Mouse (Mus musculus) fibroblast of lung, adult 2 months (primary cell): ENCODE data around the gene Crip1.
A peak's percentile ranks its signal among the peaks of the same experiment; 100 is the strongest.

Experiments used
- DNase-seq: peaks from one replicate; pipeline ENCODE4 v3.0.0-alpha.2; 2011; ENCODE audit warnings: low read depth

The Crip1 gene

DNA sequence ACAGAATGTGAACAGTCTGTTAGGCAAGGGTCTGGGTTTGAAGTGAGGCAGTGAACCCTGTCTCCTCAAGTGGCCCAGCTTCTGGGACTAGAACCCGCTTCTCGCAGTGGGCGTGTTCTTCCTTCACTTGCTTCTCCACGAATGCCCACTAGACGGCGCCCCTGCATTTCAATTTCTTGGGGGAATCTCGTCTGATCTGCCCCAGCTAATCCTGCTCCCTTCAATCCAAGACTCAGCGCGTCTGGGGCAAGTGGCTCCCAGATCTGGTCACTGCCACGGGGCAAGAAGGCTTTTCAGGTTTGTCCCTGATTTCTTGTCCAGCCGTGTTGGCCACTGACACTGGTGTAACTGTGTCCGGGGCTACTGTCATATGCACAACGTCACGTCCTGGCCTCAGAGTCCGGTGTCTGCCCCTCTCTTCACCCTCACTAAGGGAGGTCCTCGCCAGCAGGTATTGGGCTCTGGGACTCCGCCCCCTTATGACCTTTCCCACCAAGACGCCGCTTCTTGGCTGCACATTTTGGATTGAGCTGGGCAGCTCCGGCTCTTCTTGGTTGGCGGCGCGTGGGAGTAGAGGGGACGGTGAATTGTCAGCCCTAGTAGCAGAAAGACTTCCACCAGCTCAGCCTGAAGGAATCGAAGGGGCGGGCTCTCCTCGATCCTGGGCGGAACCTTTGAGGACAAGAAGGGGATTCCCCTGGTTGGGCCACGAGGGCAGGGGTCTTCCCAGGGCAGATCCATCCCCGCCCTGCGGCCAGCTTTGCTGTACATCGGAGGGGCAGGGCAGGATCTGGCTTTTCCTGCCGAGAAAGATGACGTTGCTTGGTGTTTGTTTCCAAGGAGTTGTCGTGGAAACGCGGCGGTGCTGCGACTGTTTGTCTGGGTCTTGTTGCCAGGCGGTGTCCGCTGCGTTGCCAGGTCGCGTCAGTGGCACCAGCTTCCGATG, at the start of gene Crip1:
TSS of gene Crip1 (plus strand) at position 205 of the 946 bp plus-strand sequence.
- peak; percentile 75 for DNase-seq

DNA sequence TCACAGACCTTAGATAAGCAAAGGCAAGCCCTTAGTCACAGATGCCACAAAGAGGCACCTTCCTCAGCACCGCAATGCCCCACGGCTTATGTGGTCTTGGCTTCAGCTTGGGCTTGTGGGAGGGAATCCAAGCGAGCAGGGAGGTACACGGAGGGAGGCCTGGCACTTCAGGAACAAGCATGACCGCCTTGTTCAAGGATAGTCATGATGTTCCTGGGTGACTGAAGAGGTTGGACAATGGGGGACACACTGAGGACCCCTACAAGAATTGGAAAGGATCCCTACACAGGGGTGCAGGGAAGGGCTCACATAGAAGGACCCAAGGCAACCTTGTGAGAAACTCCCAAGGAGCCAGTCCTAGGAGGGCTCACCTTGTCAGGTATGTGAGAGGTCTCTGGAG, 49.1 kb upstream of the Crip1 start:
- no peak for DNase-seq

DNA sequence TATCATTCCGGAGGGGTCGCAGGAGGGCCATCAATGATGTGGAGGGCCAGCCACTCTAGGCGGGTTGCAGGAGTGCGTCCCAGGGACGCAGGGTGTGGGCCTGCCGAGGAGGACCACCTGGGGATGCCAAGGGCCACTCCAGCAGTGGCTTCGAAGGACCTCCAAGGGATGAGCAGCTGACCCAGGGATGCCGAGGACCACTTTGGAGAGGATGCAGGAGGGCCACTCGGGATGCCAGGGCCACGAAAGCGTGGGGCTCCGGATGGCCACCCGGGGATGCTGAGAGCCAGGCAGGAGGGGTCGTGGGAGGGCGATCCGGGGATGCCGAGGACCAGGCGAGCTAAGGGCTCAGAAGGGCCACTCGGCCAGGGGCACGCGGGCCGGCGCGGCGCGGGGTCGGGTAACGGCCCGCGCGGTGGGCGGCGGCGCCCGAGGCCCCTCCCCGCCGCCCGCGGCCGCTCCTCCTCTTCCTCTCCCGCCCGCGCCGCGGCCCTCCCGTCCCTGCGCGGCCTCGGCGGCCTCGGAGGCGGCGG, 48.3 kb upstream of the Crip1 start, which contains the start of gene Mta1:
TSS of gene Mta1 (plus strand) at position 530 of the 533 bp plus-strand sequence.
- DNase-seq, result no peak

DNA sequence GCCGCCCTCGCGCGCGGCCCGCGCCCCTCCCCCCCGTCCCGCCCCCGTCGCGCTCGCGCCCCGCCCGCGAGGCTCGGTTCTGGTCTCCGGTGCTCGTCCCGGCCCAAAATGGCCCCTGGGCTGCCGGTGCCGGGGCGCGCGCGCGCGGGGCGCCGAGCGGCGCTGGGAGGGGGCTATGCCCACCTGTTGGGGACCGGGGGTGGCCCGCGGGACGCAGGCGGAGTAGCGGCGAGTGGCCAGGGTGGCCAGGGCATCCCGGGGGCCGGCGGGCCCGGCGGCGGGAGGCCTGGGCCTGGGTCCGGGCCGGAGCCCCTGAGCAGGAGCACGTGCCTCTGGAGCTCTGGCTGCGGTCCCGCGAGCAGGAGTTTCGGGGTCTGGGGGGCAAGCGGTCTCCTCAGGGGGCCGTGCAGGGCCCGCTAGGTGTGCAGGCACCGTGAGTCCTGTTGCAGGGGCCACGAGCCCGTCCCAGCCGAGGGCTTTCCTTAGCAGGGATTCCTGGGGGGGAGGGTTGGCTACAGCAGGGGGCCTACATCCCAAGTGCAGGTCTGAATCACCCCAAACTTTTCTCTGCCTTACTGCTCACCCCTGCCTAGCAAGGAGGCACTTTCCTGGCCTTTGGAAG, 47.5 kb upstream of the Crip1 start:
- DNase-seq, result no peak

DNA sequence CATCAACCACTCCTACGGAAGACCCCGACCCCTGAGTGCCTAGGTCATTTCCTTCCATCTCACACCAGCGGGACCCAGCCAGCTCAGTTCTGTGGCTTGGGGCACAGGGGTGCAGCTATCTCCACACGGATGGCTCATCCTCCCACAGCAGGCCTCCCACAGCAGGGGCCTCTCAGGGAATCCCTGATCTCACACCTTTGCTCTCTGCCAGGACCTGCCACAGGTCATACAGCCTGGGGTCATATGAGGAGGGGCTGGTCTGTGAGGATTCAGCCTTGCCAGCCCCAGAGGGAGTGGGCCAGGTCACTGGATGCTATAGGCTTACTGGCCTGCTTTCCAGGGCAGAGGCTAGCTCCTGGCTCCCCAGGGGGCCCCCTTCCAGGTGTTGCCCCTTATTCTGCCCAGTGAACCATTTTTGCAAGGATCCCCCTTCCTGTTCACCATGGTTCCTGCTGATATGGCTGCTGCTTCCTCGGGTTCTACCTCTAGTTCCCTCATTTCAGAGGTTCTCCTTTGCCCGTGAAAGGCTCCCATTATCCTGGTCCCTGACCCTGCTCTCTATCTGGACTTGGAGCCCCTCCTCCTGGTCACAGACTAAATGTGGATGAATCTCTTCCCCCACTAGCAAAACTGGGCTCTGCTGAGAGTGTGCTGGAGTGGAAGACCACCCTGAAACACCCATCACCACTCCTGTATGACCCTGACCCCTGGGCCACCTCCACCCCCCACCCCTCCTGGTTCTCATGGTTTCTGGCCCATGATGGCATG, 46.5 kb upstream of the Crip1 start:
- DNase-seq, result no peak

DNA sequence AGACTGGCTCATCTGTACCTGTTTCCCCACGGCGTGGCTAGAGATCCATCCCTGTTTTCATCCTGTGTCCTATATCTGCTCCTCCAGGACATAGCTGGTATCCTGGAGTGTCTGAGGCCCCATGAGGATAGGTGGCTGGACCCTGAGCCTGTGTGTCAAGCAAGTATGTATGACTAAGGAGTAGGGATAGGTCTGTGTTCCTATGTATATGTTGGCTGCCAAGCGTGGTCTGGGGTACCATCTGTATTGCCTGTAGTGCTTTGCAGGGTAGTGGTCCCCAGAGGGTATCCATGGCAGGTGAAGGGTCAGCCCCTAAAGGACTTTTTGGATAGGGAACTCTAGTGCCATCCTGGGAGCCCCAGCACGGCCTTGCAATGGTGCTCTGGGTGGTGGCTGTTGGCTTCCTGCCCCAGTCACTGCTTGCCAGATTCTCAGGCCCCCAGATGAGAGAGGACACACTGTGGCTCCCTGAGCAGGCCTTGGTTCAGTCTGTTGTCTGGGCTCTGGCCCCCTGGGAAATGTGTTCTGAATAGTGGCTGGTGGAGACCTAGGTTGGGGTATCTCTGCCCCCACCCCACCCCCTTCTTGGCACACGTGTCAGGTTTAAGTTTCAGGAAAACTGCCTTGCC, 45.6 kb upstream of the Crip1 start:
- no peak for DNase-seq

DNA sequence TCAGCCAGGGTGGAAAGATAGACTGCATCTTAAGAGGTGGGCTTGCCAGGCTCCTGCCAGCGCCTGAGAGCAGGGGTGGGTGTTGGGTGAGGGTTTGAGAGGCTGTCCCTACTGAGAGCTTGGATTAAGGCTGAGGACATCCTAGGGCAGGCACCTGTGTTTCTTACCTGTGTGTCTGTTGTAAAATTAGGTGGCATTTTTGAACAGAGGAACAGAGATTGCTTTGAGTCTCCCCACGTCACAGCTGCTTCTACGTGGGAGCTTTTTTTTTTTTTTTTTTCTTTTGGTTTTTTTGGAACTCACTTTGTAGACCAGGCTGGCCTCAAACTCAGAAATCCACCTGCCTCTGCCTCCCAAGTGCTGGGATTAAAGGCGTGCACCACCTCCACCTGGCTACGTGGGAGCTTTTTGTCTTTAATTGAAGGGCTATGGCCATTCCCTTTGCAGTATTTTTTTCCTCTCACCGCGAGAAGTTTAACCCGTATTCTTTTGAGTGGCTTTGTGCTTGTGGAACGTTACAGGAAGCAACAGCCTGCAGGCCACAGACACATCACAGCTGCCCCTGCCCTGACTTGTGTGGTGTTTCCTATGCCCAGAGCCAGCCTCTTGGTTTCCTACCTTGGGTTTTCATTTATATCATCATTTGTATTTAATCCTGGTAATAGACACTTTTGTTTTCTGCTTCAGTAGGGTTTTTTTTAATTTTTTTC, 44.7 kb upstream of the Crip1 start:
- DNase-seq, result no peak

DNA sequence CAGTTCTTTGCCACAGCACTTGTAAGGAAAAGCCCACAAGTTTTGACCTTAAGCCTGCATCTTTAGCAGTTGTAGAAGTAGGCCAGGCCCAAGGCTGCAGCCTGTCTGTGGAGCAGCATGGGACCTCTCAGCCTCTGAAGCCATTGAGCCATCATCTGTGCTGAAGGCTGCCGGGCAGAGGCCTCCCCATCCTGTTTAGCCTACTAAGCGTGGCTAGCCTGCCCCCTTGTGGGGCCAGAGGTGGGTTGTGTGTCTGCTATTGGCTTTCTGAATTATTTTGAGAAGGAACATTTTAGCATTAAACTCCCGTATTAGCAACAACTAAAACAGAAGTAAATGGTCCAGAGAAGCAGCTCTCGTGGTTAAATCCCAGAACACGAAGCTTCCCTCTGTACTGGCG, 43.7 kb upstream of the Crip1 start:
- DNase-seq, result no peak

DNA sequence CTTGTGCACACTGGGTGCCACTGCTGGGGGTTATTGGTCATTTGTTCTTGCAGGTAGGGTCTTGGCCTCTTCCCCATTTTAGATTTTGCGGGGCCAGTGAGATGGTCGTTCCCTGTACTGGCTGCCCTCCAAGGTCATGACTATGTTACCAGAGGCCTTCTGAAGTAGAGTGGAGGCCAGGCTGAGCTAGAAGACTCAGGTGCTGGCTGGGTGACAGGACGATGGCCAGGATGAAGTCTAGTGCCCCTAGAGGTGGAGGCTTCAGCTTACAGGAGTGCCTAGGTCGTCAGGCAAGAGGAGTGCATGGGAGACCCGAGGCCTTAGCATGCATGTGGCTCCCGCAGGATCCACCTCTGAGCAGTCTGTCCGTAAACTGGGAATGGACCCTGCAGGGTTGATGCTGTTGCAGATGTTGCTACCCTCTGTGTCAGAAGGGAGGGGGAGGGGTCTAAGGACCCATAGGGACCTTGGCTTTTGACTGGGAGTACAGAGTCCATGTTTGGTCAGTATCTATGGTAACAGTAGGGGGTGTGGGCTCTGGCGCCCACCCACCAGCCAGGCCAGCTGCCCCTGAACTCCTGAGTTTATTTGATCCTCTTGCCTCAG, 42.2 kb upstream of the Crip1 start:
- DNase-seq, result no peak

DNA sequence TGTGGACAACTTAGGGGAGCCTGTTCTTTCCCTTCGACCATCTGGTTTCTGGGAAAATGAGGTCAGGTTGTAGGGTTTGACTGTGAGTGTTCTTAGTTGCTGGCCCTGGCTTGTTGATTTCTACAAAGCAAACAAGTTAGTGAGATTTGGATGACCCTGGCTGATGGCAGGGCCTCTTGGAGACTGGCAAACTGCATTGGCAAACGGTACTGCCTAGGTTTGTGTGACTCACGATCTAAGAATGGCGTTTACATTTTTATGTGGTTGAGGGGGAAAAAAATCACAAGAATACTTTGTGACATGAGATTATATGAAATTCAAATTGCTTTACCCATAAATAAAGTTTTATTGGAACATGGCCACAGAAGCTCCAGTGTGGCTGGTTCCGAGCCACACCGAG, 39.7 kb upstream of the Crip1 start:
- peak; percentile 87 for DNase-seq

DNA sequence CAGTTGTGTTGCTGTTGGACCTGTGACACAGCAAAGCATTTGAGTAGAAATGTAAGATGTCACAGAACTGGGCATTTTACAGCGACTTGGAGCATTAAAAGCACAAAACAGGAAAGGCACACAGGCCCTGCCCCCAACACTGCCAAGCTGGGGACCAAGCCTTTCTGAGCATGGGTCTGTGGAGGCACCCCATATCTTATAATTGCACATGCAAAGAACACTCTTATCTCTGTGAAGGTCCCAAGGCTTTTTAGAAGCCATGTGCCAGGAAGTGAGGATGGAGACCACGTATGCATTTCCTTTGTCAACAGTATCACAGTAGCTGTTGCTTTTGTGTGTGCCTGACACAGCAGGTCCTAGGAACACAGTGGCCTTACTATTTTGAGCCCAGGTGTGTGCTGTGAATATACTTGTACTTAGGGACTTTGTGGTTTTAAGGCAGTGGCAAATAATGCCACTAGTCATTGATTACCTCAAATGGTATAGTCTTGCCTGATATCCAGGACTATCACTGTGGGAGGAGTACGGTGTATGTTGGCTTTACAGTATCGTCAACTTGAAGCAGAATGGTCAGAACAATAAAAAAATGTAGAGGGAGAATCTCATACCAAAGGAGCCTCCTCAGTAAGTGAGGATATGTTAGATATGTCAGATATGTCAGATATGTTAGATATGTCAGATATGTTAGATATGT, 38.5 kb upstream of the Crip1 start:
- no peak for DNase-seq

DNA sequence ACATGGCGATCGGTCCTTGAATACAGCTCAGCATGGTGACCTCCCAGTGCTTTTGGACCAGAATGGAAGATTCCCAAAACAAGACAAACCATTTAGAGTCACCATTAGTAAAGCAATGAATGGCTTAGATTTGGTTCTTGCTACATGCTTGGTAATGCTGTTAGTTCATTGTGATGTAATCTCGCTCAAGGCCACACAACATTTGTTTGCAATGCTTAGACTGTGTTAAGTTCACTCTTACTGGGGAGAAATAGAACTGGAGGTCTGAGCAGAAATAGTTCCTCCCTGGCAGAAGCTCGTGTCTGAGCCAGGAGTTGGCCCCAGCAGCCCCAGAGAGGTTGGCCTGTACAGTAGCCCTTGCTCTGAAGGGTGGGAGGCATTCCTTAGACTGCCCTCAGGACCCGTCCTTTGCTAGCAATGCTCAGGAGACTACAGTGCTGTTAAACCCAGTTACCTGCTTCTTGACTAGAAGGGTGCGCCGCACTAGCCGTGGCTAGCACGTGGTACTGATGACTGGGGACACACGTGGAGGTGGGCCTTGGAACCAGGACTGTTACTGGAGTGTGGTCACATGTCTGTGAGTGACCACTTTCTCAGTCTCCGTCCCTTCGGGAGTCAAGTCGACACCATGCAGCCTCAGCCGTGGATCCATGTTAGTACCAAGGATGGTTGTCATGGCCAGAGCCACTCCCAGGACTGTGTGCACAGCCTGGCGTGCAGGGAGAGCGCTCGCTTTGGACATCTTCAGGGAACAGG, 37.4 kb upstream of the Crip1 start:
- no peak for DNase-seq

DNA sequence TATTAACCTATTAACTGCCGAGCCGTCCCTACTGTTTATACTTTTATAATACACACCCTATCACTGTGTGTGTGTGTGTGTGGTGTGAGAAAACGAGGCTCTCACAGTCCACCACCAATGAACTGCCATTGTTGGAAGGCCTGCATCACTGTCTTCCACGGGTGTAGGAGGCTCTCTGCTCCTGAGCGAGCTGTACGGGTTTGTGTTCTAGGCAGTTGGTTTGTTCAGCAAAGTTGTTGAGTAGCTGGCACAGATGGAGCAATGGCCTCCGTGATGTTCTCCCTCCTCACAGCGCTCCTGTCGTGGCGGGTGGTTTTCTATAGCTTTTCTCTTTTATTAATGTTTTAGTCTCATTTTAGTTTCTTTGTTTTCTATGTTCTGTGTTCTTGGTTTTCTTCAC, 36.3 kb upstream of the Crip1 start:
- DNase-seq, result no peak

DNA sequence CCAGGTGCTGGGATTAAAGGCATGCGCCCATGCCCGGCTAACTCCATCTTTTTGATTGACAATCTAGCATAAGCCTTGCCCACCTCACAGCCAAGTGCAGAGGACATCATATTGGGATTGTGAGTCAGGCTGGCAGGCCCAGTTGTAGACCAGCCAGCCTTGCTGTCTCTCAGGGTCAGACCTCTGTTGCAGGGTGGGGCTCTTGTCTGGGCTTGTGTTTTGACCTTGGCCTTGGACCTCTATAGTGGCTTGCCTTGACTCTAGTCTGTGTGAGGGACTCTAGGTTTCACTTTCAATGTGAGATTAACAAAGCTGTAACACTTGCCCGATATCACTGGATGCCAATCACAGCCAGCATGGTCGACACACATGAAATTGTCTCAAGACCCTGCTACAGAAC, 32.0 kb upstream of the Crip1 start:
- no peak for DNase-seq

DNA sequence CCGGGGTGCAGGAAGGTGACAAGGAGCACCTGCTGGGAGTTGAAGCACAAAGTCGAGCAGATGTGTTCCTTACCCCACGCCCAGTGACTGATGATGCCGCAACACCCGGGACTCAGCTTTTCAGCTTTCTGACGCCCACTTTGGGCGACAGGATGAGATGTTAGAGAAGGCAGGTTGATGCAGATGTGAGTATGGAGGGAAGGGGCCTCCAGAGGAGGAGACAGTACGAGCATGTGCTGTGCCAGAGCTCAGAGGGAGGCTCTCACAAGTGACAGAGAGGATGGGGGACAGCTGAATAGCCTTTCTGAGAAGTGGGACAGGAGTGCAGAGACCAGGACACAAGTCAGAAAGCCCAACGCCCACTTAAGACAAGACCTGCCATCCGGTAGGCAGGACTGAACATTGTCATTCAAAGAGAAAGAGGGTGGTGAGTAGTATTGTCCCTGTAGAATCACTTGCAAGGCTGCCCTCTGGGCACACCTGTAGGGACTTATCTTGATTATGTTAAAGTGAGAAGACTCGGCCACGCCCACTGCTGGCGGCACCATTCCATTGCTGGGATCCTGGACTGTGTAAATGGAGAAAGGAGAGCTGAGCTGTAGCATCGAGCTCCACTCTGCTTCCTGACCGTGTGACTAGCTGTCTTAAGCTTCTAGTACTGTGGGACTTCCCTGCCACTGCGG, 31.1 kb upstream of the Crip1 start:
- DNase-seq, result no peak

DNA sequence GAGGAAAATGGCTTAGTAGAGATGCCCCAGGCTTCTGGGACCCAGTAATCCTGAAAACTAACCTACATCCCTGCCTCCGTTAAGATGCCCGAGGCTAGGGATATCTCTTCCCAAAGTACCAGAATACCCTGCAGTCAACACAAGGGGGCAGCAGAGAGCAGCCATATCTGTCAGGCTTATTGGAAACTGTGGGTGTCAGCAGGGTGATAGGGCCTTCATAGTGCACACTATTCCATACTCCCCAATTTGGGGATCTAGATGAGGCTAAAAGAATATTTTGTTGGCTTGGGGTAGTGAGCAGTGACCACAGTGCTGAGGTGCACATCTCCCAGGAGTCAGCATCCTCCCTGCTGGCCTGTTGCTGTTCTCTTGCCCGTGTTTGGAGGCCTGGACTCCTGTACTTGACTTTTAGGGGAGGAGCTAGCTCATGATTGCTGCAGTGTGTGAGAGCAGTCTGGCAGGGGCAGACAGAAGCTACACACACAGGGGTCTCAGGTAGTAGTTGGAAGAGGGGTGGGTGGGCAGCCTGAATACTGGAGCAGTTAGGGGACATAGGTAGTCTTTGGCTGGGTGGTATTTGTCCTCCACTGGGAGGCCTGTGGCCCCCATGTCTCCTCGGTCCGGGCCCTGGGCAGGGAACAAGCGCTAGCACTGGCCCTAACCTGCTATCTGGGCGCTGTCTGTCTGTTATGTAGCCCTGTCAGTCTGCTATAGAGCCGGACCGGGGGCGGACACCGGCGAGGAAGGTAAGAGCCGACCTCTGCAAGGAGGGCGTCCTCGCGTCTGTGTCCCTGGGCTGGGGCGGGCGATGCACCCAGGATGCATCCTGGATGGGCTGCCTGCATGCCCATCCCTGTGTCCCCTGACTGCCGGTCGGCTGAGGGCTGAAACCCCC, 26.4 kb upstream of the Crip1 start:
- no peak for DNase-seq

DNA sequence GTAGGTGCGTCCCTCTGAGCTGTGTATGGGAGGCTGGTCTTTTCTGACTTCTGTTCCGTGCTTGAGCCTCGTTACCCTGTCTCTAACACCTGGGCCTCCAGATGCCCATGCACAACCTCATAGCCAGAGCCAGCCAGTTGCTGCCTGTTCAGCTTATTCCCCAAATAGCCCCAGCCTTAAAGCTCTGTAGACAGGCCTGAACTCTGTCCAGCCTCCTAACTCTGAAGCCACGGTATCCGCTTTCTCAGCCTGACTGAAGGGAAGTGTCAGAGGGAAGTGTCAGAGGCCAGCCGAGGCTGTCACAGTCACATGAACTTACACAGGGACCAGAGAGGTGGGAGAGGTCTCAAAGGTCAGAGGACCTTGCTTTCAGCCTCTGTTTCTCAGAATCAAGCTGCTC, 21.4 kb upstream of the Crip1 start:
- no peak for DNase-seq

DNA sequence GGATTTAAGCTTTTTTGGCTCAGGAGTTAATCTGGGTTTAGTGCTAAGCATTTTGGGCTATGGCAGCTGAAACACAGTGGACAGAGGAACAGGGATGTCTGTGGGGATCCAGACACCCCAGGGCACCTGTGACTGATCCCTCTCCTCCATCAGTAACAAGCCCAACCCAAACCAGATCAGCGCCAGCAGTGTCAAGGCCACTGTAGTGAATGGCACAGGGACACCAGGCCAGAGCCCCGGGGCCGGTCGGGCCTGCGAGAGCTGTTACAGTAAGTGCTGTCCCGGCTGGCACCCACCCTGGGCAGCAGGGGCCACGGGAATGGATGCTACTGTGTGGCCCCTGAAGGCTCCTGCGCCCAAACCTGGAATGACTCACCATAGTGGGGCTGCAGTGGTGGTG, 15.4 kb upstream of the Crip1 start:
- no peak for DNase-seq
